Mouse (Mus musculus) gastrocnemius, postnatal 25 days (tissue): Measurements from ENCODE around the gene Anks3. TPM values are rescaled to one million over a fixed set of nuclear protein-coding genes. Genes with fewer than 3 reads are reported as not detected.

Experiments
- DNase-seq: peaks from one replicate; pipeline ENCODE4 v3.0.0; 2022
- total RNA-seq, 2 experiments: library from RNA; stranded (reverse); gene quantifications; 1 replicate in 1 of 2; 2 replicates in 1 of 2; pipeline ENCODE4 v1.2.3; 2021

Gene Anks3
- total RNA-seq, 2 experiments from 2014 or later: 11.1 to 12.0 TPM

DNA sequence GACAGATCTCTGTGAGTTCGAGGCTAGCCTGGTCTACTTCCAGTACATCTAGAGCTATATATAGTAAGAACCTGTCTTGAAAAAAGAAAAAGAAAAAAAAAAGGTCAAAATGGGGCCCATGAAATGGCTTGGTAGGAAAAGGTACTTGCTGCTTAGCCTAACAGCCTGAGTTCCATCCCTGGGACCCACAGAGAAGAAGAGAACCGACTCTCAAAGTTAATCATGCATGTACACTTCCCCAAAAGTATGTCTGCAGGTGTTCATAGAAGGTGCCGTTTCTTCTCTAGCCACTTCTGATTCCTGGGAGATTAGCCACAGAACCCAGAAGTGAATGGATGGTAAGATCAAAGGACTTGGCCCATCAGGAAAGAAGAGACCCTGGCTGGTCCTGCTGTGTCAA, 4.4 kb upstream of the Anks3 start:
- no peak for DNase-seq

DNA sequence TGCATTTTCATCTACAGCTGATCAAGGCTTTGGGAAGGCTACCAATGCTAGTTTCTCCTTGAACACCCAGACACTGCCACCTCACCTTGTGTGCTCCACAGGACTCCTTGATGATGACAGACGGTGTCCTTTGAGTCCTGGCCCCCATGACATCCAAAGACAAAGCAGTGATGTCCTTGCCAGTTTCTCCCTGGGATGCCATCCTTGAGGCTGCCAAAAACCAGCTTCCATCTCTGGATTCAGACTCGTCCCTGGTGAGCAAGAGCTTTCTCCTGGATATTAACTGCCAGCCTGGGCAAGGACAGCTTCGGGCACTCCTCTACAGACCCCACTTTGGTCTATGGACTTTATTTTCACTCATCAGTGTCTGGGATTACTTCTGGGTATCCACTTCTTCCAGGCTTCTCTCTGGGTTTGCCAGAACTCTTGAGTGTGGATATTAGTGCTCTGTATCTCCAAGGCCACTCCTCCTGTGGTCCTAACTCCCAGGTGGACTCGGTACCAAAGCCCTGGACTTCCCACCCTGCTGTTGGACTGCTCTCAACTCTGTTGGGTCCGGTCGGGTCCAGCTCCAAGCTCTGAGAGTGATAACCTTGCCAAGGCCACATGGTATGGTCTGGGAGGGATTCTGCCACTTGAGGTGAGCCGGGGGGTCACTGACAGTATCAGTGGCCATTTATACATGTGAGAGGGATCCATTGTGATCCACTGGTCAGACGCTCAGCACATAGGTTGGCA, 1.6 kb upstream of the Anks3 start:
- no peak for DNase-seq

DNA sequence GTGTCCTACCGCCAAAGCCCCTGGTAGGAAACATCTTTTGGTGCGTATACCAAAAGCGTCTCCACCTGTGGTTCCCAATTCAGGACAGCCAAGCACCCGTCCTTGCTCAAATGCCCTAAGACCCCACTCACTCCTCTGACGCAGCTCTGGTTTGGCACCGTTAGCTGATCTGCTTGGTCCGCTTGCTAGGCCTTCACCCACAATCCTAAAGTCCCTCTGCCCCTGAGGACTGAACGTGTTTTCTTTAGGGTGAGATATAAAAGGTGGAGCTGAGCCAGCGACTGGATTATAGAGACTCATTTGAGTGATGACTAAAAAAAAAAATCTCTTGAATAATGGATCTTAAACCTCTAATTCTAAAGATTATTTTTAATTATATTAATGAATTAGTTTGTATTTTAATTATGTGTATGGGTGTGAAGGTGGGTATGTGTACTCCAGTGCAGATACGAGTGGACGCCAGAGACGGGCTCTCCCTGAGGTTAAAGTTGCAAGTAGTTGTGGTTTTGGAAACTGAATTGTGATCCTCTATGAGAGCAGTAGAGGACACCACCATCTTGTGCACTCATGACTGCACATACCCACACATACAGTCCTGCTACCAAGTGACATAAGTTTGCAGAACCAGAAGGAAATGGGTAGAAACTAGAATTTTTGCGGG, 856 bp upstream of the Anks3 start:
- DNase-seq: no peak

DNA sequence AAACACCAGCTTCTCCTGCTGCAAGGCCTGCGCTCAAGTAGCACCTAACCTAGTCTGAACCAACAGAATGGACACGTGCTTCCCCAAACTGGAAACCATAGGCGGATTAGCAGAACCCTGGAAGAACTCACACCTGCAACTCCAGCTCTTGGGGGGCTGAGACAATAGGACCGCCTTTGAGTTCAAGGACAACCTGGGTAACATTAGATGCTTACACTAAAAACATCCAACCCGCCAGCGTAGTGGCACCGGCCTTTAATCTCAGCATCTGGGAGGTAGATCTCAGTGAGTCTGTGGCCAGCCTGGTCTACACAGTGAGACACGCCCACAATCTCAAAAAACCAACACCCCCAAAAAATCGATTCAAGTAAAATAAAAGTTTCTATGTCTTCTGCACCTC, 659 bp downstream of the Anks3 start:
- no peak for DNase-seq

DNA sequence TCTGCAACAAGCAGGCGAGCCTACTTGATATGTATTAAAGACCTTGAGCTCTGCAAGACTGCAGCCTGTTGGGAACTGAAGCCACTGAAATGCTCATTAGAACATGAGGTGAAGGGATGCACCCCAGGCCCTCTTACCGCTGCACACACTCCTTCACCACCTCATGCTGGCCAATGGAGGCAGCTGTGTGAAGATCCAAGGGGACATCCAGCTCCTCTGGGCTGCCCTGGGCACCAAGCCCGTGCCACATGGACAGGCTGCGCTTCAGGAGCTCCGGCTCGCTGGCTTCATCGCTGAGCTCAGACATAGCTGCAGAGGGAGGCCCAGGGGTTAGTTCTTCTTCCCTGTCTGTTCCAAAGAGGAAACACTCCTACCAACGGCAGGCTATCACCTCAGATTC, 3.7 kb downstream of the Anks3 start:
- no peak for DNase-seq

DNA sequence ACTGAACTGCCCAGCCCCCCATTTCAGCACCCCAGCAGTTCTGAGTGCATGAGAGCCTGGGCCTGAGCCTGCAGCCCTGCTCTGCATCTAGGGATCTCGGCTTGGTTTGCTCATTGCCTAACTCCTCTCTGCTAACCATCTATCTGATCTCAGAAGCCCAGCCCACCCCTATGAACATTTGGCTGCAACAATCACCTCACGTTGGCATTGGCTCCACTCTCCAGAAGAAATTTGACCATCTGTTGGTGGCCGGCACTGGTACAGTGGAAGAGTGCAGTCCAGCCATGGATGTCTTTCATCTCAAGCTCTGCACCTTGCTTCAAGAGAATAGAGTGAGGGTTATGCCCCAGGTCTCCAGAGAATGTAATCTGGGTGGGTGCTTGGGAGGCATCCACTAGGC, 6.6 kb downstream of the Anks3 start:
- no peak for DNase-seq

DNA sequence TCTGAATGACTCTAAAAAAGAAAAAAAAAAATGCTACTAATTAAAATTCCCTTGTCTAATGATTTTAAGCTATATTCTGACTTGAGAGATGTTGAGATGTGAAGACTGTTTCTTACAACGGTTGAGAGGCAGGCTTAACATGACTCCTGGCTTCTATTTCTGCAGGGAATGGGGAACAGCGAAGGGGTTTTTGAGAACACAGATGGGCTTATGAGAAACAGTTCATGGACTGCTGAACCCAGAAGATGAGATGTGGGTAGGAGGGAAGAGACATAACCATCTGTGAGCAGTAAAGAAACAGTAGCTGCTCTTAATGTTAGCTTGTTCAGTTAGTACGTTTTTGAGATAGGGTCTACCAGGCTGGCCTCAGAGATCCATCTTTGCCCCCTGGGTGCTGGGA, 7.4 kb downstream of the Anks3 start:
- DNase-seq: no peak

DNA sequence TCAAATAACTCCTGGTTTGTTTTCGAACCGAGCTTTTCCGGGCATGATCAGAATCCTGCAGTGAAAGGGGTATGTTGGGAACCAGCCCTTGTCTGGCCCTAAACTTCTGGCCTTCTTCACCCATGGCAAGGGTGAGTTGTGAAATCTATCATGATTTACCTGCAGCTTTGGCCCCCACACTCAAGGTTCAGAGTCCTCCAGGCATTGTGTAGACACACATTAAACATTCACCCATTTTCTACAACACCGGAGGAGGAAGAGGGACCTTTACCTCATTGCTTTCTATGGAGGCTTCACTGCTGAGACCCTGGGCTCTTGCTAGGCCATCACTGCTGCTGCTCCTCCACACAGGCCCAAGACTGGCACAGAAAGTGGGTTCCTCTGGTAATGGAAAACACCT, 16.6 kb downstream of the Anks3 start:
- DNase-seq: no peak

DNA sequence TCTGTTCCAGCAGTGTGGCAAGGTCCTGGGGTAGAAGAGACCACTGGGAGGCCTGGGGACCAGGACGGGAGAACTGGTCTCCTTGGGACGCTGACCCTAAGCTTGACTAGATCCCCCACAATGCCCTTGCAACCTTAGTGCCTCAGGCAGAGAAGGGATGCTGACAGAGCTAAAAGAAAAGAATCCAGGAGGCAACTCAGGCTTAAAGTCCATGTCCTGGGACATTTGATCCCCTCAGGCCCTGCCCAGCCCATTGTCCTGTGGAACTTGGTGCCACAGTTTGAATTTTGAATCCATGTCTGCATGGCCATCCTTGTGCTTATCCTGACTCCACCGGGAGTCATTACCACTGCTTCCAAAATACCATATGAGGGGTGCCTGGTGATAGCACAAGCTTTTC, 17.9 kb downstream of the Anks3 start:
- no peak for DNase-seq

DNA sequence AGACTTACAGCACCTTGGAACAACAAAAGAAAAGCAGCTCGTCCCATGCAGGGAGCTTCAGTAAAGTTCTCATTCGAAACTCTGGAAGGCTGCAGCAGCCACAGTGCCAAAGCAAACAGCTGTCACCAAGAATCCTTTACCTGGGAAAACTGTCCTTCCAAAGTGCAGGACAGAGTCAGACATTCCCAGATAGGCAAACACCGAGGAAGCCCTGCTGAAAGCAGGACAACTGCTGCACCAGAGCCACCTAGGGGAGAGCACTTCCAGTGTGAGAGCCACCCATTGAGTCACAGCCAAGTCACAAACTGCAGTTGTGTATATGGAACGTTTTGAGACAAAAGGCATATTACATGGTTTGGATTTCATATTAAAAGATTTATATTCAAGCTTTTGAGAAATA, 18.6 kb downstream of the Anks3 start:
- no peak for DNase-seq

DNA sequence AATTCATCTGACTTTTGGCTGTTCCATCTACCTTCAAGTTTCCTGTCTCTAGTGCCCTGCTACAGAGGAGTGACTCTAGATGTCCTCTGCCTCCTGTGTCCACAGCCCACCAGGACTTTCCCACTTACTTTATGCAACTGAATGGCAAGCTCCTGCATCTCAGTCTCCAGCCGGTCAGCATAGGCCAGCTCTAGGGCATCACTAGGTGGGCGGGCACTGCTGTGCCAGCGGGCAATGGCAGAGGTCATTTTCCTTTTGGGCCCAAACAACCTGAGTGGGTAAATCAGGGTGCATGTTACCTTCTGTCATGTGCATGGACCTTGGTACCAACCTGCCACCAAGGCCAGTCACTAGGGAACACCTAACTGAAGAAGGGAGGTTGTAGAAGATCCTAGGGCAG, 20.6 kb downstream of the Anks3 start:
- no peak for DNase-seq

DNA sequence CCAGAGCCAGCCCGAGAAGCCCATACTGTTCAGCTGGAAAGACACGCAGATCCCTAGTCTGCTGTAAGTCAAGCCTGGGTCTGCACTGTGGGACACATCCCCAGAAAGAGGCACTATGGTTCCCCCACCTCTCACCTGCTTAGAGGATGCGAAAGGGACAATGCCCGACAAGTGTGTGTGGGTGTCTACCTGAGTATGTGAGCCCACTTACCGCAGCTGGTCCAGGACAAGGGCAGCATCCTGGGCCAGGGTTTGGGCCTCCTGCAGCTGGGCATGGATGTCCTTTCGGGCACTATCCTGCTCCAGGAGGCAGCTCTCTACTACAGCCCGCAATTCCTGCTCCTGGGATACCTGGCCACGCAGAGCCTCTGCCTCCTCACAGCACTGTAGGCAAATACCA, 21.1 kb downstream of the Anks3 start:
- DNase-seq: no peak

DNA sequence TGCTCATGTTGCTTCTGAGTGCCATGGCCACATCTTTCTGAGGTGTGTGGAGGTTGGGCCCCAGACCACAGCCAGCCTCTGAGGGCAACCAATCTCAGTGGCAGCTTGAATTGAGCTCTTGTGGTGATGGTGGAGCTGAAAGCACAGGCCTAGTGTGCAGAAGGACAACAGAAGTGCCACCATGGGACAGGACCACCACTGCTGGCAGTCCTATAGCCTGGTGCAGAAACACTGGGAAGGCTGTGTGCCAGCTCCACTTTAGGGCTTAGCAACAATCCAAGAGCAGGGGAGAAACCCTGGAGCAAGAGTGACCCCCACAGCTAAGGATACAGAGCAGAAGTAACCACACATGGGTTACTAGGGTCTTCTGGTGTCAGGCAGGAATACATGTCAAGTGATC, 23.0 kb downstream of the Anks3 start:
- no peak for DNase-seq

DNA sequence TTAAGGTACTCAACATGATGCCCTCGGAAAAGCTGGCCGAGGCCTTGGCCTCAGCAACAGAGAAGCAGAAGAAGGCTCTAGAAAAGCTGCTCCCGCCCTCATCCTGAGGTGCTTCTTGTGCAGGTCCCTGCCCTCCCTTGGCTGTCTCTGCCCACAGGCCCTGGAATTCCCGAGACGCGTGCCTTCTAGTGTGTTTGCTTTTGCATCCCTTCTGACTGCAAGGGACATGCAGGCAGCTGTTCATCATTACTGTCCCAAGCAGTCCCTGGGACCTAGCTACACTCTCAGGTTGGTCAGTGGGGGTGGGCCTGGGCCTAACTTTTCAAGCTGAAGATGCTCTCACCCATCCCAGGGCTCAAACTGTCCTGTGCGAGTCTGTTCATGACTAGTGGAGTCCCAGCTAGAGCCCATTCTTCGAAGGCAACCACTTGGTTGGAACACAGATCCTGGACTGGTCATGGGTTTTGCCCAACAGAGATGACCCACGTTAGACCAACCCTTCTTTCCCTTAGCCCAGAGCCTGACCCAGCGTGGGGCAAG, 23.6 kb downstream of the Anks3 start:
- DNase-seq: no peak

DNA sequence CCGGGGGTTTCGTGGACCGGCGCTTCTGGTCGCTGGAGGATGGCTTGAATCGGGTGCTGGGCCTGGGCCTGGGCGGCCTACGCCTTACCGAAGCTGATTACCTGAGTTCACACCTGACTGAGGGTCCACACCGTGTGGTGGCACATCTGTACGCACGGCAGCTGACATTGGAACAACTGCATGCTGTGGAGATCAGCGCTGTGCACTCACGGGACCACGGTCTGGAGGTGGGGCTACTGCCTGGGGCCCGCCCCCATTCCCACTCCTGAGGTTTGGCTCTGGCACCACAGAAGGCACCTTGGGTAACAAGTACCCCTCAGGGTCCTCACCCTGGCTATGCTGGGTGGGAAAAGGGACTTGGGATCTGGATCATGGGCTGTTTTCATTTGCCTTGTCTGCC, 24.6 kb downstream of the Anks3 start:
- DNase-seq: no peak

DNA sequence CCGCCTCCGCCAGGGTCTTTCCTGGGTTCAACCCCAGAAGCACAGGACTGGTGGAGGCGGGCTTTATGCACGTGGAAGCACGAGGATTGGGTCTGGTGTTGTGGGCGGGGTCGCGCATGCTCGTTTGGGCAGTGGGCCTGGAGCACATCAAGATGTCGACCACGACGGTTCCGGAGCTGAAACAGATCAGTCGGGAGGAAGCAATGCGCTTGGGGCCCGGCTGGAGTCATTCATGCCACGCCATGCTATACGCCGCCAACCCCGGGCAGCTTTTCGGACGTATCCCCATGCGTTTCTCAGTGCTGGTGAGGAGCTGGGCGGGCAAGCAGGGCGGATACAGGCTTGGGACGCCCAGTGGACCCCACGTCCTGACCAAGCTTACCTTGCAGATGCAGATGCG, 25.0 kb downstream of the Anks3 start:
- DNase-seq: peak; percentile 93

DNA sequence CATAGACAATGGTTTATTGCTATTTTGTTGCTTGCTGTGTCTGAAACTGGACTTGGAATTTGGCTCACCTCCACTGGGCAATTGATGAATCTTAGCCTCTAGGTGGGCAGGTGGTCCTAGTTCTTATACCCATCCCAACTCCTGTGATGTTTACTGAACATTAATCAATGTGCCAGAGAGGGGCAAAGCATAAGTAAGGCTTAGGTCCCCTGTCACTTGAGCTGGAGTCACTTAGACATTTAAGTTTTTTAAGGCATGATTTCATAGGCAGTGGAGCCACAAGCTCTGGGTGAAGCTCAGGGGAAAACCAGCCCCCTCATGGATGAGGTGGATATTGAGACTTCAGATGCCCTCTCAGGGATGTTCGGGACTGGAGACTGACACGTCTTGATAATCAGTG, 25.5 kb downstream of the Anks3 start, which contains the start of gene Nudt16l1:
Gene Nudt16l1, plus strand, starts transcription at position 301 of the 400 bp plus-strand sequence.
- no peak for DNase-seq

DNA sequence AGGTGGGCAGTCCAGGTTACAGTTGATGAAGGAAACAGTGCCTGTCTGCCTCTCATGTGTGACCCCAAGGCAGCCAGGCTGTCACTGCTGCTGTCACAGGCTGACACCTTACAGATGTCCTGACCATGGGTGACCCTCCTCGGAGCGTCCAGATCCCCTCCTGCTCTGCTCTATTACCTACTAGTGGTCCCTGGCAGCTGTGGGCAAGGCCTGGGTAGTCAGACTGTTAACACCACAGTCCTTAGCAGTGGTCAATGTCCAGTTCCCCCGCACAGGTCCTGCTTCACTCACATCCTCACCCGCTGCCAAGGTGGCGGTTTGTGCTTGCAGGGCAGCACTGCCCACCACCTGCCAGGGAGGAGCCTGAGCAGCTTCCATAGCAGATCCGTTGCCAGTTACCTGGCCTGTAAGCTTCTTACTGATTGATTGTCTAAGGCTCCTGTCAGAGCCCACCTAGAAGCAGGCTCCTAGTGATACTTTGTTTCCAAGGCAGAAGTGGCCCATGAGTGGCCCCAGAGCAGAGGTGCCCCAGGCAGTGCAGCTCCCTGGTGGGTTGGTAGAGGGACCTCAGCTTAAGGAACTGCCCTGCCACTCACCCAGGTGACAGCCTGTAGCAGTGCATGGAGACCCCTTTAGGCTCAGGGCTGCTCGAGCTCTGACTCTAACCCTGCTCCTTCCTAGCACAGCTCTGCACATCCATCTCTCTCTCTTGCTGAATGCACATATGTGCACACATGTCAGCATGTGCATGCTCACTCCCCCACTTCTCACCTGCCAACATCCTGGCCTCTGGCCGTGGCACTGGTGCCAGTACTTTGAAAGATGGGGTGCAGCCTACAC, 26.4 kb downstream of the Anks3 start:
- DNase-seq: no peak

DNA sequence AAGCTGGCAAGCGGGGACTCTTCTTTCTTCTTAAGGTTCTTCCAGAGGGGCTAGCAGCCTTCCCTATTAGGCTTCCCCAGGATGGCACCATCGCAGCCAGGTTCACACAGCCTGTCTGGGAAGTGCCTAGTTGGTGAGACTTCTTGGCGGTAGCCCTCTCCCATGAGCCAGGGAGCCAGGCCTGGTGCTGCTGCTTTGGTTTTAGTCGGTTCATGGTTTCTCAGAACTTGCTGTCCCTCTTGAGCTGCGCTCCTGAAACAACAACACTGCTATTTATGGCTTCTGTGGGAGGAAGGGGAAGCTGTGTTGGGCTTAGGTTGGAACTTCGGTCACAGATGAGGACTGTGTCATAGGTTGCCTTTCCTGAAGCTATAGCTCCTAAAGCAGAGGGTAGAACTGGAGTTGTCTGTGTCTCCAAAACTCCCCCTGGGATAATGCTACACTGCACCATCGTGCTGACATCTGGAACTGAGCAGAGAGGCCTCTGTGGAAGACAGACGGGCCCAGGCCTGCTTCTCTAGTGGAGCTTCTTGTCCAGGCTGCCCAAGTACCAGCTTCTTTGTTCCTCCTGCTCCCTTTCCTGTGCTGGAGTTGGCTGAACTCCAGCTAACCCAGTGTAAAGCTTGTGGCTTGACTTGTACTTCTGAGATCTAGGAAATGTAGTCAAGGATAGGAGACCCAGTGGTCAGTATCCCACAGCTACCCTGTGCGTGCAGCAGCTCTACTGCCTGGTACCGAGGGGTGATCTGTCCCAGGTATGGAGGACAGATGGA, 27.9 kb downstream of the Anks3 start:
- no peak for DNase-seq

DNA sequence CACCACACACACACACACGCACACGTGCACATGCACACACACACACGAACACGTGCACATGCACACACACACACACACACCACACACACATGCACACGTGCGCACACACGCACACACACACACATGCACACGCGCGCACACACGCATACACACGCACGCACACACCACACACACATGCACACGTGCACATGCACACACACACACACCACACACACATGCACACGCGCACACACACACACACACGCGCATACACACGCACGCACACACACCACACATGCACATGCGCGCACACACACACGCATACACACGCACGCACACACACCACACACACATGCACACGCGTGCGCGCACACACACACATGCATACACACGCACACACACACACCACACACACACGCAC, 28.6 kb downstream of the Anks3 start:
- no peak for DNase-seq

DNA sequence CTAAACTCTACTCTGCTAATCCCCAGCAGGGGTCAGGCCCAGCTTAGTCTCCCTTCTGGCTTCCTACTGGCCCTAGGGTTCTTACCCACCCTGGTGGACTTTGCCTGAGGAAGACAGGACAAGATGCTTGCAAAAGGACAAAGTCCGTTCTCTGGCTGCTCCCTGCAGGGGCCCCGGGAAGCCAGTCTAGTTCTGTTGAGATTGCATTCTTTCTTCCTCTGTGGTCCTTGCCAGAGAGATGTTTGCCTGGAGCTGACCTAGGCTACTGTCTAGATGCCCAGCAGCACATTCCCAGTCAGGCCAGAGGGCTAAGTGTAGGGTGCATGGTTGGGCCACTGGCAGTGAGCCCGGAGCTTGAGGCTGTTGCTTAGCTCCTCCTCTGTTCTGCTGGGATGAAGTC, 31.6 kb downstream of the Anks3 start:
- no peak for DNase-seq

DNA sequence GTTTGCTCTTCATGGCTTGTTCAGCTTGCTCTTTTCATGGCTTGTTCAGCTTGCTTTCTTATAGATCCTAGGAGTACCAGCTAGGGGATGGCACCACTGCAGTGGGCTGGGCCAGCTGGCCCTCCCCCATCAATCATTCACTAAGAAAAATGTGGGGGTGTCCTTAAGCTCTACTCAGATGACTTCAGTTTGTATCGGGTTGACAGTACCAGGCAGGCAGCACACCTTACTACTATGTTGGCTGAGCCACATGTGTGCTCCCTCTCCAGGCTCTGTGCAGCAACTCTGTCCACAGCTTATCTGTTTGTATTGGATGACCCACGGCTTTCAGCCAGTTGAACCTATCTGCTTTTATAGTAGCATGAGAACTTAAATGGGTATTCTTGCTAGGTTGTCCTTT, 35.5 kb downstream of the Anks3 start:
- DNase-seq: no peak
